Mouse (Mus musculus) midbrain, embryonic 13.5 days (tissue): Measurements from ENCODE around the gene Henmt1. TPM values are rescaled to one million over a fixed set of nuclear protein-coding genes. Genes with fewer than 3 reads are reported as not detected.

Experiments
- polyA plus RNA-seq: library from polyadenylated mRNA; unstranded; fragments of >200 nt; fragmentation: Nextera tagmentation; extraction: Ambion mirVana; gene quantifications from 2 replicates; pipeline ENCODE4 v1.2.1, GENCODE M21; 2015

Henmt1 gene
- polyA plus RNA-seq, 1 experiment from 2014 or later = 0.90 TPM

Other genes starting within 250 kb of the Henmt1 start
- gene Gpsm2, start 217.6 kb upstream of the Henmt1 start, polyA plus RNA-seq = 40.1 and 40.7 TPM in 2 replicates
- not detected in 2 replicates for gene Aknad1, start 200.2 kb upstream of the Henmt1 start, polyA plus RNA-seq
- 16.0 and 16.1 TPM in 2 replicates for gene Stxbp3, start 99.3 kb upstream of the Henmt1 start, polyA plus RNA-seq
- gene Fndc7, start 49.9 kb upstream of the Henmt1 start, polyA plus RNA-seq = not detected in 2 replicates
- 67.1 and 72.2 TPM in 2 replicates for gene Prpf38b, start 28.1 kb upstream of the Henmt1 start, polyA plus RNA-seq
- gene Gm9857, start 572 bp downstream of the Henmt1 start, polyA plus RNA-seq = 0.75 TPM in 1 of 2 replicates, not detected in the other
- 8.5 and 9.6 TPM in 2 replicates for gene Fam102b, start 87.7 kb downstream of the Henmt1 start, polyA plus RNA-seq
- gene Slc25a54, start 140.6 kb downstream of the Henmt1 start, polyA plus RNA-seq = not detected in 2 replicates
- 9.1 and 10.0 TPM in 2 replicates for gene Slc25a24, start 183.3 kb downstream of the Henmt1 start, polyA plus RNA-seq